Mouse (Mus musculus) right cerebral cortex, postnatal 36 days (tissue): Measurements from ENCODE around the gene Schip1.
A peak's percentile ranks its signal among the peaks of the same experiment; 100 is the strongest.

Experiments
- DNase-seq, 2 experiments: peaks; one replicate each; pipeline ENCODE4 v3.0.0; 2022; ENCODE audit warnings: low spot score in 2 of 2, mixed read lengths in 1 of 2

The Schip1 gene

DNA sequence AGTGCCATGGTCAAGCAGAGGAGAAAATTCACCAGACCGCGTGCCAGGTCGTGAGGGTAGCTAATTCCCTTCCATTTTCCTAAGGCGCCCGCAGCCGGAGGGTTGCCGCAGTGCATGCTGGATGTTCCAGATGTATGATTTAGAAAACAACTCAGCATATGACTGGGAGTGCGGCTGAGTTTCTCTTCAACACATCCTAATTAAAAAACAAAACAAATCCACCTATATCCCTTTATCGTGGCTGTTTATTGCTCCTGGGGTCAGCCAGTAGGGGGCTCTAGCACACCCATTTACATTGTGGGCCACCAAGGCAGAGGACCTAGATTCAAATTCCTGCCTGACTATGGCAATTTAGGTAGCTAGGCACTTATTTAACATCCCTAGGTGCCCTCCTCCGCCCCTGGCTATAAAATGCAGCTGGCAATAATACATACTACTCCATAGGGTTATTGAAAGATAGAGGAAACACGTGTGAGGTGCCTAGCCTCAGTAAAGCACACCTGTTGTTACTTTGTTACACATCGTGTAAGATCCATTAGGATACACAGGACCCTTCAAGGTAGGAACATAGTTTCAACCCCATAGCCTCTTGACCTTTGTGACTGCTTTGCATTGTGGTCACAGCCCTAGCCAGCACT is 517.6 kb downstream of the Schip1 start:
- no peak for DNase-seq

DNA sequence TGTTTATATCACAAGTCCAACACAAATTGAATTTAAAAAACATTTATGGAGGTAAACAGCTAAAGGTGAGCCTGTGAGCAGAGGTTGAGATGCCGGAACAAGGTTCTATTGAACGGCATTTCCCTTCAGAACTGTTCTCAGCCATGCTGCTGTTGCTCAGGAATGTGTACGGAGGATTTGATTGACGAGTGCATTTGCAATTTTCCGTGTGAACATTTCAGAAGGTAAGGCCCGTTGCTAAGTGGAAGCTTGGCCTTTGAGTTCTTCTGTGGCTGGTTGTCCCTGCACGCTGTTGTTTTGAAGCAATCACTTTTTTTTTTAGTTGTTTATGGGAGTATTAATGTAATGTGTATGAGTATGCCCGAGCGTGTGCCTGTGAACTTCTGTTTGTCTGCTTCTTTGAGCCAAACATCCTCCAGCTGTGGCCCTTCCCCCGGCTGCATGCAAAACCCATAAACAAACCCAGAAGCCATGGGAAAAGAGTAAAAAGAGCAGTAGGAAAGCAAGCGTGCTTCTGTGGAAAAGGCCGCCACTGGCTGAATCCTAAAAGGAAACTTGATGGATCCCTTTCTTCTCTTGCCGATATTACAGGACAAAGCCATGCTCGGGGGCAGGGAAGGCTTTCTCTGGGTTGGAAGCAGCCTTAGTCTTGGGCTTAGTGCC is 518.6 kb downstream of the Schip1 start:
- no peak for DNase-seq

DNA sequence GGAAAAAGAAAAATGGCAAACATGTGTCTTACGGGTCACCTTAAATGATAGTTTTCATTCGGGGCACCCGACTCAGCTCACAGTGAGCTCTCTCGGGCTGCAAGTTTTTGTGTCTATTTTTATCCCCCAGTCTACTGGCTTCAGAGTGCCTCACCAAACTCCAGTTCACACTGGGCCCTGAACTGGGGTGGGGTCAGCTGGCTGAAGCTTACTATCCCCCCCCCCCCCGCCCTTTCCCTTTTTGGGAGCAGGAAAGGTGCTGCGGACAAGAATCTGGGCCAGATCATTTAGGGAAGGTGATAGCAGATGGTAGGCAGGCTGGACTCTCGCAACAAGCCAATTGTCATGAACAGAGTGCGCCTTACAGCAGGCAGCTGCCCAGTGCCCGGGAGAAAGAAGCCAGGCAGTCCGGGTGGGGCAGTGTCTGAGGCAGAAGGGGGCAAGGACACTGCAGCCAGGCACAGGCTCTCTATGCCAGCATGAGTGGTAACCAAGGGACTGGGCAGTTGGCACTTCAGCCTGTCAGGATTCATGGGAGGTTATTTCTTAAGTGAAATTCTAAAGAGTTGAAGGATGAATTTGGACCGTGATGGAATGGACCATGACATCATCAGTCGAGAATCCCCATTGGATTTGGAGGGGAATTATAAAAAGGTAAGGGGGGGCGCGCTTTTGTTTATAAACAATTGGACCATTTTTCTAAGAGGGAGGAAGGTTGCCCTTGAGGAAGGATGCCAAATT is 519.3 kb downstream of the Schip1 start:
- no peak for DNase-seq

DNA sequence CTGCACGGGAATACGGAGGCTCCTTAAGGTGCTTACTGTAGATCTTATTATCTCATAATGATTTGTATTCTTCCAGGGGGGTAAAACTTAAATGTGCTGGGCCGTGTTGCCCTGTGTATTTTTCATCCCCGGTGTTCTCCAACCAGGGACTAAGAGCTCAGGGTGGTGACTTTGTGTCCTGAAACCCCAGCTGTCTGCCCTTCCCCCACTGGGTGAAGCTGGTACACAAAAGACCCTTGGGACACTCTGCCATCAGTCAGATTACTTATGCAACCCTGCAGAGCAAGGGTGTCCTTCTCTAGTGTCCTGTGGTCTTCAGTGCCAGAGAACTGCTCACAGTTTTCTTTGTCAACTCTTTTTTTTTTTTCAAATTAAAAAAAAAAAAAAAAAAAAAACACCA is 520.6 kb downstream of the Schip1 start:
- DNase-seq = no peak

DNA sequence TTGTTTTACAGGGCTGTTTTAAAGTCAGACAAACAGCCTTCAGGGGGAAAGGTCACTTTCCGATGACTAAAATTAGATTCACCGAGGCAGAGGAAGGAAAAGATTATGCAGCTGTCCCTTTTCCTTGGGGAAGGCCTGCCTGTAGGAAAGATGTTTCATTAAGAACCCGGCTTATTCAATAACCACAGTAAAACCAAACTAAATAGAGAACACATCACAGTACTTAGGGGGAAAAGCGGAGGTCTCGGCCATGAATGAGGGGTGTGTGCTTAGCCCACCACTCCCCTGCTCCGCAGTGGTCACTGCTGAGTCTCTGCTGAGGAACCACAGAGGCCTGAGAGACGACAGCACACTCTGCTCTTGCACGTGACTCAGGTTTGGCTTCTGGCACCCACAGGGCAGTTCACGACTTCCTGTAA is 522.1 kb downstream of the Schip1 start:
- no peak for DNase-seq

DNA sequence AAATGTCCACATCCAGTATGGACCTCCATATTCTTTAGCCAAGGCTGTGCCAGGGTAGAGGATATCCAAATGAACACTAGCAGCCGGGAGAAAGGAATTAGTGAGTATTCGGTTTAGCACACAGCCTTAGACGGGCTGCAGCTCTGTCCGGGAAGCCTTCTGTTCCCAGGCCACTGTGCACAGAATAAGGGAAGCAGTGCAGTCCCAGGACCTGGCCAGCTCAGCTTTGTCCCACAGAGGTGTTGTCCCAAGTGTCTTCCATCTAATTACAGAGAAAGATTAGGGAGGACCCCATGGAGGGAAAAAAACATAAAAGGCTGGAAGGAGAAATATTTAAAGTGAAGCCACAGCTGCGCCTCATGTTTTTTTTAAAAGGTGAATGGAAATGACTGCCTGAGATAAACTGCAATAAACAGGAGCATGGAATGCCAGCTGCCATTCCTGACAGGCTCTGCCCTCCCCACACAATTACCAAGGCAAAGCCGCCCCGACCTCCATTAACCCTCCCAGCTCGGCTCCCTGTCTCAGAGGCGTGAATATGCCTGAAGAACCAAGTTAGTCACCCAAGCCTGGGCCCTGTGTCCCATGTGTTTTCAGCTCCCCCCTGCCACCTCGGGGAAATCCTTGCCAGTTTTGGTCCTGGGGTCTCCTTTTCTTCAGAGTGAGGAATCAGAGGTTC is 523.1 kb downstream of the Schip1 start:
- no peak for DNase-seq

DNA sequence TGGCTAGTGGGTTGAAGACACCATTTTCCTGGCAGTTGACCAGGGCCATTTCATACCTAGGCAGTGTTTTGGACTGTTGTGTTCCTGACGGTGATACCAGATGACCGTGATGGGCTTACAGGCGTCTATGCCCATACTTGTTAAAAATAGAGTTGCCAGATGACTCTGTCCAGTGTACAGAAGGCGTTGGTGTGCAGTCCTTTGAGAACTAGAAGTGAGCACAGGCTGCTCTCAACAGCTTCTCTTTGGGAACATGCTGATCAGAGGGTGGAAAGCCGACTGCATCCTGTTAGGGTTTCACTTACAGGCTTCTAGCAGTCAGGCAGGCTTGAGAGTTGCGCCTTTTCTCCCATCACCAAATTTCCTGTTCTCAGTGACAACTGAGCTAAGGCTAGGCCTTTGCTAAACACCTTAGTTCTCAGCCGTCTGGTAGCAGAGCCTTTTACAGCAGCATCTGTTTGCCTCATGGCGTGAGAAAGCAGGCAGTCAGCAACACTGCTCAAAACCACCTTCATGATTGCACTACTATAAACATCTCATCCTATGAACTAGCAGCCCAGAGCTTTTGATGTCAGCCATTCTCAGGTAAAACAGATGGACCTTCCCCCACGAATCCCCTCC is 524.7 kb downstream of the Schip1 start:
- DNase-seq = peak in 1 of 2 experiments; percentile 70

DNA sequence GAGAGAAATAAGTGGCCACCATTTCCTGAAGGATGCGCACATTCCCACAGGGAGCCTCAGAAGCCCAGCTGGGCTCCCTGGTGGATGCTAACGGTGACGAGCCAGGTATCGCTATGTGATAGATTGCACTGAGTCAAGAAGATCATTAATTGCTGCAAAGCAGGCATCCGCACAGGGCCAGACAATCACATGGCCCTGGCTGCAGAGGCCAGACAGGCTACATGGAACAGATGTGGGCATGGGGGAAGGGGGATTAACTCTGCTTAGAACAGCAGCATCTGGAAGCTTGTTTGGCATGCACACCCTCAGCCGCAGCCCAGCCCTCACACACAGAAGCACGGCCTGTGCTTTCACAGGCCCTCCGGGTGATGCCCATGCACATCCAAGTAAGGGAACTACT is 525.8 kb downstream of the Schip1 start:
- DNase-seq = no peak

DNA sequence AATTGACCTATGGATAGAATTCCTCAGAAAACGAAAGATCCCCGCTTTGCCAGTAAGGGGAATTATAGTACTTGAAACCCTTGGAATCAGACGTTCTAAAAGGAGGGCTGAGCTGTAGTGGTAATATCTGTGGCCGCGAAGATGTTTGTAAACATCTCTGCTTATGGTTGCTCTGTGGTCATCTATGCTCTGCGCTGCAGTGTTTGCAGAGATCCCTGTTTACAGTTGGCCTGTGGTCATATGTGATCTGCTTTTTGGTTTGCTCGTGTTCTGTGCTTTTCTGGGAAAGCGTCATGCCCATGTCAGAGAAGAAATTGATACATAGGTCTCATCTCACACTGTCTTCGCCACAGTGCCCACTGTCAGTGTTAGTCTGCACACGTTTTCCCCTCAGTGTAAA is 528.0 kb downstream of the Schip1 start:
- DNase-seq = no peak

DNA sequence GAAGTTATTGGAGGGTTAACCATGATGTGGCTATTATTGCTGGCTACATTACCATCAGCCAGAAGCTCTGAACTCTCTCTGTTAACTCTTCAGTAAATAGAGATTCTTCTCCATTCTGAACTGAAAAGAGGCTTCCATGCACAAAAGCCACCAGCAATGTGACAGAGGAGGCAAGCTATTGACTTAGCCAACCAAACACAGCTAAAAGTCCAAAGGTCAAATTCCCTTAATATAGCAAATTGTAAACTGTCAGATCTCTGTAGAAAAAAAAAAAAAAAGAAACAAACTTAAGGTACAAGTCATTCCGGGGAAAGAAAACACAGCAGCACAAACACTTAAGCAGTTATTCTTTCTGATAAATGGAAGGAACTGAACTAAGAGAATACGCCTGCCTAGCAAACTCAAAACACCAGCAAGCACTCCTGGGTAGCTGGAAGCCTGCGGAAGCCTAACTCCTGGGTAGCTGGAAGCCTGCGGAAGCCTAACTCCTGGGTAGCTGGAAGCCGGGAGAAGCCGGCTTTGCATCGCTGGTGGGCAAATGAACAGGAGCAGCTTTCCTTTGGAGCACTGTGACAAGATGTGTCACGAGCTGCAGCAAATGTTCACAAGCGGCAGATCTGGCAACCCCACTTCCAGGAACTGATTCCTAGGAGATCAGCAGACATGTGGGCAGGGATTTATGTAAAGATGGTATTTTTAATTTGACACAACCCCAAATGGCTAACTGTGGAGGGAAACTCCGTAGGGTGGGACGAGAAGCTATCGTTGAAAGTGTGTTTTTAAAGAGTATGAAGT is 528.7 kb downstream of the Schip1 start:
- peak in 1 of 2 experiments; percentile 79 for DNase-seq

DNA sequence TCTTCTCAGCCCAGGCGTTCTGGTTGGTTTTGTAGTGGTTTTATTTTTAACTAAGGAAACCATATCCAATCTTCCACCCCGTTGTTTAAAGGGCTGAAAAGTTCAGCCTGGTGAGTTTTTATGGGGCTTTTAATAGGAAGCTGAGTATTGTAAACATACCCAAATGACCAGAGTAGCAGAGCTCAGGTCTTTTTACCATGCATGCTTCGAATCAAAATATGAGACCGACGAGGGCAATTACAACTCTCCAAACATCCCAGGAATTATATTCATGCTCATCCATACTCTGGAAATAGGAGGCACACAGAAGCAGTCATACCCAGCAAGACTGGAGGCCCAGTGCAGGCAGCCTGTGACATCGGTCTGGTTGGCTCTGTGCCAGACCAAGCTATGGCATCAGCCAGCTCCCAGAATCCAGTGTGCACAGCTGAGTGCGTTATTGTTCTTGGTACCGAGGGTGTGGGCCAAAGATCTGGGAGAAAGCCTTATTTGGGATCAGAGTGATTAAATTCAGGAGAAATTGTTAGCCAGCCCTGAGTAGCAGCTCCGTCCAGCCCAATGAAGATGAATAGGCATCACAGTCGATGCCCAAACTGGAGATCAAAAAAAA is 530.8 kb downstream of the Schip1 start:
- no peak for DNase-seq

DNA sequence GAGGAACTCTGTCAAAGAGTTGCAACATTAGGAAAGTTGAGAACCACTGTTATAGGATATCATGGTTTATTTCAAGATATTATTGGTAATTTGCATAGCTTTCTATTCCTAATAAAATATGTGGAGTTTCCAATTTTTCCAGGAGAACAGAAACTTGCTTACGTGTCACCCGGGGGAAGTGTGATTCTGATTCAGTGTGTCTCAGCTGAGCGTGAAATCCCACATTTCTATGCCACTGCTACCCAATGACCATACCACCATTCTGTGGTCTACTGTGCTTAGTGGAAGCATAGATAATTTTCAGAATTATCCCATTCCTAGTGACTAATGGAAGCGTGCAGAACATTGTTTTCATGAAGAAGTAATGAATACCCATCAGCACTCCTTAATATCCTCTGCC is 532.3 kb downstream of the Schip1 start:
- no peak for DNase-seq

DNA sequence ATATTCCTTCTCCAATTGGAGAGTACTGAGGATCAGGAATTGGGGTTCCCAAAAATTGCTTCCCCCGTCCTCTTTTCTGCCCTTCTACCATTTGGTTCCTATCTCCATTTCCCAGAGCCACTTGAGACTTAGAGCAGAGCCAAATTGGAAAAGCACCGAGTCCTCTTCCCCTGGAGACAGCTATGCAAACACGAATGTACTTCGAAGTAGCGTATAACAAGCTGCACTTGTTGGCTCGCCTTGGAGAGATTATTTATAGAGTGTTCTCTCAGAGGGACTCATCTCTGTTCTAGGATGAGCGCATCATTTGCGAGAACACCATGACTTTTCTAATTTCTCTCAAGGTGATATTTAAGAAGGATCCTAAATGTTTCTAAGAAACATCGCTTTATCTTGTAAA is 538.3 kb downstream of the Schip1 start:
- DNase-seq = no peak

DNA sequence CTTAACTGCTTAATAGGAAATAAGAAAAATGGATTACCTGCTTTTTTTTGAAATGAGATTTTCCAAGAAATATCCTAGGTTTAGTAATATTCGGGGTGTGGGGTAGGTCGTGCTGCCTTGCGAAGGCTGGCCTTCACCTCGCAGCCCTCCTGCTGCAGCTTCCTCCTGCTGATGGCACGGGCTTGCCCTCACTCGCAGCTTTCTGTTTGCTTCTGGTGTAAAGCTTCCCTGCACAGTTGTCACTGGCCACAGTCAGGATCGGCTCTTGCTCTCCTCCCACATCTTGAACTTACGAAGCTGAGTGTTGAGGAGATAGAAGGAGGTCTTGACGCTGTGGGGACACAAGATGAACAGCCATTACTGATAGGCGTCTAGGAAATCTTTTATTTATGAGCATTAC is 539.9 kb downstream of the Schip1 start:
- DNase-seq = no peak

DNA sequence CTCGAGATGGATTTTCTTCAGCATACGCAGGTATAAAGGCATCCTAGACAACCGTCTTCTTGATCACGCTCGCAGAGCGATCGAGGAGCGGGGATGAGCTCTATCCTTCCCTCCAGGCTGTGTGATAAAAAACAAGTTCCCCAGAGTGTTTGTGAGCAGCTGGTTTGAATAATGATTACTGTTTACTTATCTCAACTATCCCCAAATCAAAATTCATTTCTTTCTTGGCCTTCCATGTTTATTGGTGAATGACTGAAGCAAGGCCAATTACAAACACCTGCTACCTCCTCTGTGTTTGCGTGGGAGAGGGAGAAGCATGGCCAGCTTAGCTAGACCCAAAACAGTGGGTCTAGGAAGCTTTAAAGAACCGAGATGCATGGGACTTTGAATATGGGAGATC is 540.4 kb downstream of the Schip1 start:
- no peak for DNase-seq

DNA sequence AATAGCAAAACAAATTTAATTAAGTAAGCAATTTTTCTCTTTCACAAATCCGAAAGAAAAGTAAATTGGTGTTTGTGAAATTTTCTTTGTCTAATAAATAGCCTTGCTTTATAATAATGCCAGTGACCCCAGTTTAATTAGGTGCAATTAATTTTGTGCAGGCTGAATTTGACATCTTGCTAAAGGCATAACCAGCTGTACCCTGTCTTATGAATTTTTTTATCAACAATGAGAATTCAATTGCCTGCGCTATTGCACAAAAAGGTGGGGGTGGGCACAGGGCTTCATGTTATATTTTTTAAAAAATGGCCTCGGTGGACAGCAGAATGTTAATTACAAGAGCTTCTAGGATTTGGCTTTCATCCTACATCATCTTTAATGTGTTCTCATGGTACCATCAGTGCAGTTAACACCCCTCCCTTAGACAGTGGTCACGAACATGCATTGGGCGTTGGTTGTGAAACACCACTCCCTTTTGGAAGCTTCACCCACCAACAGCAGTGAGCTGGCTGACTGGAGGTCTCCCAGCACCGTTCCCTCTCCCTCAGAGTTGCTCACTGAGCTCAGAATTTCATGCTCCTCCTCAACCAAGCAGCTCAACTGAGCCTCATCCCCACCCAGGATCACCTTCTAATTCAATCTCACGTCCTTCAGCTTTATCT is 541.5 kb downstream of the Schip1 start:
- DNase-seq = no peak

DNA sequence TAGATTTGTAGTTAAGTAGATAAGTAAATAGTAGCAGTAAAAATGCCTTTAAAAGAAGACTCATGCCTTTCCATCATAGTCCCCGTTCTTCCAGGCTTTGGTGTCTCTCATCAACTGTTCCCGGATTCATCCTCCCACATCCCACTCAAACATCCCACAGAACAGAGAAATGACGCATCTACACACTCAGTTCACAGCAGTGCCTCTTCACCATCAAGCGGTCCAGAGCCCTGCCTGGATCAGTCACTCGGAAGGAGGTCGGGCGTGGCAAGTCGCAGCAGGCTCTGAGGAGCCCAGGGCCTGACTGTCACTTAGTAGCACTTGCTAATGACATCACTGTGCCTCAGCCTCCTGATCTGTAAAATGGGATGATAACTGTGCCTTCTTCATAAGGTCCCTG is 542.1 kb downstream of the Schip1 start:
- peak in 1 of 2 experiments; percentile 82 for DNase-seq

DNA sequence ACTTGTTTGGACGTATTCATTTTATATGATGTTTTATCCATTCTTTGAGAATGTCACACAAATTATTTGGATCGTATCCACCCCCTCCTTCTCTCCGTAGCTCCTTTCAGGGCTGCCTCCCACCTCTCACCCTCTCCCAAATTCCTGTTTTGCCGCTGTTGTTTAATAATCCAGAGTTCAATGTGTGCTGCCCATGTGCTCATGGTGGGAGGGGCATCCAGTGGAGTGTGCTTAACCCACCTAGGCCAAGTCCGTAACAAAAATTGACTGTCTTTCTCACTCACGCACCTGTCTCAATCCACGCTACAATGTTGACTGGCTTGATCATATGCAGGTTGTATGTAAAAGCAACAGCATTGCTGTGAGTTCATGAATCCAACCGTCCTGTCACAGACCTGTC is 542.7 kb downstream of the Schip1 start:
- no peak for DNase-seq

DNA sequence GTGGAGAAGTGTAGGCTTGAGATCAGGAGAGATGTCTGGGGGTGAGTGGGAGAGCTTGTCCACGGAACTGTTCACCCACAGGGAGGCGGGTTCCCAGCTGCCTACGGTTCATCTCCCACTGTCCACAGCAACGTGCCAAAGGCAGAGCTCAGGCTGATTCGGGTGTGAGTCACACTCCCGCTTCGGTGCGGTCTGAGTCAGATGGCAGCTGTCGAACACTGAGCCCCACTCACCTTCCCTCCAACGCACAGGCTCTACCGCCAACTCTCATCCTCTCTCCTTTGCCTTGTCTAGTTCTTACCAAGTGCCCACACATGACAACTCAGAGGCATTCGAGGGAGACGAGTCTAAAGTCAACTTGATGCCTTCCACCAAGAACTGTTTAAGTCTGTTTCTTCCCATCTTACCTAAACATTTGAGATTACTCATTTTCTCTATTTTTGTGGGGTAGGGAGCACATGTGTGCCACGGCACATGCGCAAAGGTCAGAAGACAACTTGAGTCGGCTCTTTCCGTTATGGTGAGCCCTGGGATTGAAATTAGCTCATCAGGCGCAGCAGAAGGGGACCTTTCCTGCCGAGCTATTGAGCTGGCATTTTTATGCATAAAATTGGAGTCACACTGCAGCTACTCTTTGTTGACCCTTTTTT is 544.4 kb downstream of the Schip1 start:
- DNase-seq = peak; percentile 90 to 95

DNA sequence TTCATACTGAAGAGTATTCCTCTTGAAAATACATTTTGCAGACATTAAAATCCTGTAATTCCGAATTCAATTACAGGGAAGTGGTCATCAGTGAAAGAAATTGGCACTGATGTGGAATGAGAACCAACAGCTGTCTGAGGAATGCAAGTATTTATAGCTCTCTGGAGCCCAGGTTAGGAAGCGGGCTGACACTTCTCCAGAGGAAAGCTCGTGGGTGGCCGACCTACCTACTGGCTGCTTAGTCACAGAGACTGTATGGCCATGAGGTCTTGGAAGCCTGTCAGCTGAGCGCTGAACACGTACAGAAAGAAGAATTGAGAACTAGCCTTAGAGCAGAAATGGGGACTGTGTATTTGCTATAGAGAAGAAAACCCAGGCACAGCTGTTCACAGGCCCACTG is 545.4 kb downstream of the Schip1 start:
- peak in 1 of 2 experiments; percentile 43 for DNase-seq
